Mouse (Mus musculus): ENCODE results near the gene Tenm4. TPM values are rescaled to one million over a fixed set of nuclear protein-coding genes. Genes with fewer than 3 reads are reported as not detected.

Gene Tenm4
- total and polyA plus RNA-seq, 3 experiments: 9.2 to 15.2 TPM; not detected in 1

DNA sequence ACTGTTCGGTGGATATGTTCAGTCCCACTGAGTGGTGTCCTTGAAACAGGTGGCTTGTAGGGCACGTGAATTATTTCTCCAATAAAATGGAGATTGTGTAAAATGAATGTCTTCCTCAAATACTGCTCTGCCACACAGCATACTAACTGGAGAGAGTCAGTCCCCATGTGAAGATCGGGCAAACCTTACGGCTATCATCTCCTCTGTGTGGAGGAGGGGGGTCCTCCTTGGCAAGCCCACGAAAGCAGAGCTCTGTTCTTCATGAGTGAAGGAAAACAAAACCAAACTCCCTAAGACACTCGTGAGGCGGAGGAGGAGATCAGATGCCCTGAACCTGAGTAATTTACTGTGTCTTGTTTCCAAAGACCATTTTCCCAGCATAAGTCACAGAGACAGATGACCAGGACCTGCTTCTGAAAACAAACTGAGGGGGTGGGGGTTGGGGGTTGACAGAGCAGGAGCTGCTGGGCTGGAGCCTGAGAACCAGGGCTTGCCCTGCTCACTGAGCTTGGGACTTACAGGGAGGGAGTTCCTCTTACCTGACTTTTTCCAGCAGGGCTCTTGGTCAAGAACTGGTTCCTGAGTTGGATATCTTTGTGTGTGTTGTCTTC lies 464.9 kb downstream of the Tenm4 start:
- no peak overlapping the region for H3K27ac ChIP-seq (ENCODE audit: control insufficient read depth, low read depth, low read length)
- H3K27me3 ChIP-seq (ENCODE audit: control insufficient read depth in 1 of 2, insufficient read depth in 2 of 2, low read length in 2 of 2): no peaks in the 10 kb centered on the region
- no peak overlapping the region for H3K4me3 ChIP-seq (ENCODE audit: control insufficient read depth in 1 of 2, insufficient read depth in 1 of 2, low read depth in 2 of 2, low read length in 2 of 2)
- no peaks in the 10 kb centered on the region for H3K4me1 ChIP-seq (ENCODE audit: control insufficient read depth in 1 of 2, insufficient read depth in 2 of 2, low read length in 2 of 2)
- H3K36me3 ChIP-seq (ENCODE audit: control insufficient read depth in 1 of 2, insufficient read depth in 2 of 2, low read length in 2 of 2): no peaks in the 10 kb centered on the region
- no peaks in the 10 kb centered on the region for H3K9me3 ChIP-seq (replicated peaks; ENCODE audit: insufficient read depth, low read length)
- H3K9ac ChIP-seq (ENCODE audit: control insufficient read depth, low read depth, low read length, poor library complexity, severe bottlenecking): no peak overlapping the region
- H3K79me2 ChIP-seq (ENCODE audit: control insufficient read depth, insufficient read depth, low read length, poor library complexity): no peaks in the 10 kb centered on the region
- DNase-seq (ENCODE audit: low read depth, low spot score): no peak
- TF ChIP-seq ZKSCAN1 (IDR thresholded peaks at IDR 0.05; ENCODE audit: low read depth, low read length) (no peak), GATA1 (IDR thresholded peaks at IDR 0.05; ENCODE audit: low read depth, low read length) (no peak), MYC (IDR thresholded peaks at IDR 0.05; ENCODE audit: low read depth, low read length) (no peak), POLR2A (IDR thresholded peaks at IDR 0.05; ENCODE audit: control insufficient read depth in 1 of 2, insufficient read depth in 1 of 2, low read depth in 1 of 2, low read length in 2 of 2, poor library complexity in 1 of 2) (no peak), JUND (IDR thresholded peaks at IDR 0.05; ENCODE audit: low read depth, low read length) (no peak), UBTF (IDR thresholded peaks at IDR 0.05; ENCODE audit: borderline replicate concordance, insufficient read depth, low read depth, low read length) (no peak), RCOR1 (IDR thresholded peaks at IDR 0.05; ENCODE audit: low read depth, low read length) (no peak), MEF2A (IDR thresholded peaks at IDR 0.05; ENCODE audit: extremely low read depth, insufficient replicate concordance, low read depth, low read length, poor library complexity, severe bottlenecking) (no peak), SIN3A (IDR thresholded peaks at IDR 0.05; ENCODE audit: low read length) (no peak)

DNA sequence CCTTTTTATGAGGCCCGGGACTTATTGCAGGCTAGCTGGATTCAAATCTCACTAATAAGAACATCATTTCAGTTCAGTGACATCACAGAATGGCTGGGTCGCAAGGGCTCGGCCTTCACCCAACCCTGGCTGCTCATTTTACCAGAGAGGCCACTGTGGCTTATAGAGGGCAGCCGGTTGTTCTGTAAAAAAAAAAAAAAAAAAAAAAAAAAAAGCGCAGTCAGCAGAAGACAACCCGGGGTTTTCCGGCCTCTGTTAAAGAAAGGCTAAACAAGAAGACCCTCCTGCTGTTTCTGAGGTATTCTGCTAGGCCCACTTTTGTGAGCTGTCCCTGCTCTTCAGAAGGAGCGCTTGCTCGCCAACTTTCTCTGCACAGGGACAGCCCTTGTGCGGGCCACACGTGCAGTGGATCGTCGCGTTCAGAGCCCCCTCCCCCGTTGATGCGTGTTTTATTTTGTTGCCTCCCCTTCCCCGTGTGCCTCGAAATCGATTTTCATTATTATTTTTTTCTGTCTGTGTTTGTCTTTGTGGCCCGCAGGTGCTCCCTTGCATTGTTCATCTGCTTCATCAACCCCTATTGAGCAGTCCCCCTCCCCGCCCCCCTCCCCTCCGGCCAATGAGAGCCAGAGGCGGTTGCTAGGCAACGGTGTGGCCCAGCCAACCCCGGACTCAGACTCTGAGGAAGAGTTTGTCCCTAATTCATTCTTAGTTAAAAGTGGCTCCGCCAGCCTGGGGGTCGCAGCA lies 472.6 kb downstream of the Tenm4 start:
- no peak for TF ChIP-seq POLR2A (IDR thresholded peaks at IDR 0.05; ENCODE audit: control insufficient read depth in 1 of 2, insufficient read depth in 1 of 2, low read depth in 1 of 2, low read length in 2 of 2, poor library complexity in 1 of 2)
- TF ChIP-seq USF1 (IDR thresholded peaks at IDR 0.05; ENCODE audit: low read depth, low read length): no peak
- TF ChIP-seq TAL1 (IDR thresholded peaks at IDR 0.05; ENCODE audit: low read length): no peak
- TF ChIP-seq GATA1 (IDR thresholded peaks at IDR 0.05; ENCODE audit: low read depth, low read length): no peak
- no peak for TF ChIP-seq MAFK (IDR thresholded peaks at IDR 0.05; ENCODE audit: borderline replicate concordance, low read depth, low read length)
- no peak for TF ChIP-seq CHD2 (IDR thresholded peaks at IDR 0.05; ENCODE audit: low read length)
- TF ChIP-seq HCFC1 (IDR thresholded peaks at IDR 0.05; ENCODE audit: low read depth, low read length): no peak
- Histone ChIP-seq H3K27me3 (ENCODE audit: control insufficient read depth in 1 of 2, insufficient read depth in 2 of 2, low read length in 2 of 2) (no peaks in the 10 kb centered on the region), H3K4me3 (ENCODE audit: control insufficient read depth in 1 of 2, insufficient read depth in 1 of 2, low read depth in 2 of 2, low read length in 2 of 2) (no peak overlapping the region), H3K27ac (ENCODE audit: control insufficient read depth, low read depth, low read length) (no peak overlapping the region), H3K79me2 (ENCODE audit: control insufficient read depth, insufficient read depth, low read length, poor library complexity) (no peaks in the 10 kb centered on the region), H3K9me3 (replicated peaks; ENCODE audit: insufficient read depth, low read length) (no peaks in the 10 kb centered on the region), H3K36me3 (ENCODE audit: control insufficient read depth in 1 of 2, insufficient read depth in 2 of 2, low read length in 2 of 2) (no peaks in the 10 kb centered on the region), H3K9ac (ENCODE audit: control insufficient read depth, low read depth, low read length, poor library complexity, severe bottlenecking) (no peak overlapping the region), H3K4me1 (ENCODE audit: control insufficient read depth in 1 of 2, insufficient read depth in 2 of 2, low read length in 2 of 2) (no peaks in the 10 kb centered on the region)
- DNase-seq (ENCODE audit: low read depth, low spot score): no peak
